Comparison of ENCODE assay signal across 8 mouse cellular contexts in genomic region chr2:181038644-181039355, GRCm38 (mm10). TPM values are rescaled to one million over a fixed set of nuclear protein-coding genes. Genes with fewer than 3 reads are reported as not detected.
DNase-seq lines count a peak whose midpoint lies in the region; ATAC-seq and TF ChIP-seq lines count a peak whose summit lies in the region.

No protein-coding gene starts in this region.

- TF ChIP-seq EP300 in heart, postnatal 0 days (IDR thresholded peaks at IDR 0.05; ENCODE audit: low read depth) = no peak

- no peak overlapping the region for H3K9ac ChIP-seq in heart, postnatal 0 days (replicated peaks; ENCODE audit: low read depth, low read length)
- peak overlapping the region; percentile 53 for H3K9ac ChIP-seq in limb, embryonic 14.5 days (ENCODE audit: low read depth, low read length, severe bottlenecking)

- peak; percentile 39 to 47 for DNase-seq in adrenal gland, adult 18-20 months (ENCODE audit: low spot score in 2 of 2)
- no peak for DNase-seq in adrenal gland, adult 8-10 months
- DNase-seq in lung, postnatal 10 days = peak; percentile 6
- DNase-seq in lung, adult 18-20 months = no peak
- DNase-seq in heart, postnatal 0 days (ENCODE audit: low spot score) = no peak
- no peak for DNase-seq in limb, embryonic 14.5 days (ENCODE audit: low spot score)
- DNase-seq in retina, postnatal 1 day = peak; percentile 79
- DNase-seq in thymus, adult 18-20 months = no peak

- no peaks in the 10 kb centered on the region for H3K4me1 ChIP-seq in heart, postnatal 0 days (ENCODE audit: control insufficient read depth, insufficient read depth)
- H3K4me1 ChIP-seq in limb, embryonic 14.5 days (ENCODE audit: control insufficient read depth, insufficient read depth, low read length) = no peaks in the 10 kb centered on the region

- peaks cover 91% of the 10 kb centered on the region for H3K27me3 ChIP-seq in heart, postnatal 0 days (ENCODE audit: control insufficient read depth, insufficient read depth, low read length)
- H3K27me3 ChIP-seq in limb, embryonic 14.5 days (ENCODE audit: control insufficient read depth, insufficient read depth, low read length) = peaks cover 46% of the 10 kb centered on the region

- ATAC-seq in heart, postnatal 0 days (ENCODE audit: insufficient read depth, low read depth) = no peak
- peak; percentile 58 for ATAC-seq in limb, embryonic 14.5 days (ENCODE audit: low FRiP score, low read depth)

- no peak for TF ChIP-seq CTCF in heart, postnatal 0 days (IDR thresholded peaks at IDR 0.05; ENCODE audit: low read depth)

- no peak overlapping the region for H3K27ac ChIP-seq in heart, postnatal 0 days (ENCODE audit: low read depth)
- H3K27ac ChIP-seq in limb, embryonic 14.5 days (replicated peaks; ENCODE audit: low read depth, low read length) = no peak overlapping the region

- peak overlapping the region; percentile 66 for H3K4me2 ChIP-seq in heart, postnatal 0 days (ENCODE audit: low read depth, low read length)
- H3K4me2 ChIP-seq in limb, embryonic 14.5 days (replicated peaks; ENCODE audit: low read depth, low read length, severe bottlenecking) = peak overlapping the region; percentile 96

- no peaks in the 10 kb centered on the region for H3K9me3 ChIP-seq in heart, postnatal 0 days (replicated peaks; ENCODE audit: control insufficient read depth, low read length)
- no peaks in the 10 kb centered on the region for H3K9me3 ChIP-seq in limb, embryonic 14.5 days (ENCODE audit: control insufficient read depth, low read length)

- no peaks in the 10 kb centered on the region for H3K36me3 ChIP-seq in heart, postnatal 0 days (replicated peaks; ENCODE audit: control insufficient read depth, insufficient read depth, low read length)
- no peaks in the 10 kb centered on the region for H3K36me3 ChIP-seq in limb, embryonic 14.5 days (ENCODE audit: control insufficient read depth, insufficient read depth, low read length)

- H3K4me3 ChIP-seq in heart, postnatal 0 days (ENCODE audit: low read depth, low read length) = peak overlapping the region; percentile 50
- peak overlapping the region; percentile 58 for H3K4me3 ChIP-seq in limb, embryonic 14.5 days (replicated peaks; ENCODE audit: low read length)

- 1% methylated on average over 56 of the region's 63 CpGs for WGBS in heart, postnatal 0 days
- WGBS in limb, embryonic 14.5 days = under 1% methylated on average over 47 of the region's 63 CpGs

- TF ChIP-seq POLR2A in limb, embryonic 14.5 days (IDR thresholded peaks at IDR 0.05; ENCODE audit: borderline replicate concordance, extremely low read depth, insufficient read depth, insufficient read length) = no peak

RNA-seq across cellular contexts. Expression of gene Chrna4, which starts 4.5 kb away (rescaled TPM):
- total RNA-seq in adrenal gland, adult 18-20 months (2021) = 10 to 100 TPM in 1 of 2 experiments, 1 to 10 TPM in 1; 4.3 to 26.9 TPM
- total RNA-seq in adrenal gland, adult 8-10 months (2022) = 10 to 100 TPM; 12.0 to 27.7 (median 20.5) TPM
- total RNA-seq in heart, postnatal 0 days (2014; rRNA removed; ENCODE audit: low replicate concordance) = 0.81 TPM in 1 of 2 replicates, not detected in the other
- polyA plus RNA-seq in heart, postnatal 0 days (2015; fragmentation: Nextera tagmentation; extraction: Ambion mirVana) = 0.05 and 0.12 TPM in 2 replicates
- polyA plus RNA-seq in limb, embryonic 14.5 days (2012; rRNA removed) = 1.9 and 3.1 TPM in 2 replicates
- 2.5 and 2.7 TPM in 2 replicates for polyA plus RNA-seq in limb, embryonic 14.5 days (2014; fragmentation: Nextera tagmentation; extraction: Ambion mirVana)

RNA-seq across cellular contexts. Expression of gene Col20a1, which starts 52.5 kb away (rescaled TPM):
- 1 to 10 TPM; 2.3 to 2.8 TPM for total RNA-seq in adrenal gland, adult 18-20 months (2021)
- total RNA-seq in adrenal gland, adult 8-10 months (2022) = 1 to 10 TPM; 2.3 to 4.5 (median 4.2) TPM
- total RNA-seq in heart, postnatal 0 days (2014; rRNA removed; ENCODE audit: low replicate concordance) = 0.15 and 2.0 TPM in 2 replicates
- polyA plus RNA-seq in heart, postnatal 0 days (2015; fragmentation: Nextera tagmentation; extraction: Ambion mirVana) = 0.05 TPM in 2 replicates
- polyA plus RNA-seq in limb, embryonic 14.5 days (2012; rRNA removed) = 5.7 and 6.1 TPM in 2 replicates
- polyA plus RNA-seq in limb, embryonic 14.5 days (2014; fragmentation: Nextera tagmentation; extraction: Ambion mirVana) = 2.7 and 2.8 TPM in 2 replicates

Comparison
In these comparisons a context has a peak if more than half of its experiments do, and no peak if none do; other contexts are left out.
1. DNase-seq: peak in adrenal gland, adult 18-20 months (2 of 2), lung, postnatal 10 days (single experiment) and retina, postnatal 1 day (single experiment); none in adrenal gland, adult 8-10 months (single experiment), lung, adult 18-20 months (0 of 2), heart, postnatal 0 days (single experiment), limb, embryonic 14.5 days (single experiment) and thymus, adult 18-20 months (0 of 2).